Mouse (Mus musculus) hindbrain, embryonic 11.5 days (tissue): Measurements from ENCODE around the gene Fcmr. TPM values are rescaled to one million over a fixed set of nuclear protein-coding genes. Genes with fewer than 3 reads are reported as not detected.

ENCODE experiments used
- ATAC-seq: fragments of 200-750 bp; cut with Nextera tagmentation; 2 replicates; pipeline ENCODE4 v1.8.0; 2017; ENCODE audit warnings: mild to moderate bottlenecking, moderate TSS enrichment, moderate library complexity; ENCODE audit not compliant: low FRiP score
- DNase-seq: peaks from one replicate; pipeline ENCODE4 v3.0.0-alpha.2; 2015; ENCODE audit warnings: low spot score
- H3K27ac ChIP-seq: fragments of 300-500 bp; sonication (generic); 2 replicates; pipeline ENCODE4 v1.5.1; 2014; ENCODE audit warnings: mild to moderate bottlenecking, low read depth, low read length
- H3K27me3 ChIP-seq: fragments of 300-500 bp; sonication (generic); 2 replicates; pipeline ENCODE4 v1.6.1; 2014; ENCODE audit warnings: mild to moderate bottlenecking, low read length, moderate library complexity, mixed read lengths; ENCODE audit not compliant: control insufficient read depth, insufficient read depth
- H3K36me3 ChIP-seq: fragments of 300-500 bp; sonication (generic); 2 replicates; pipeline ENCODE4 v1.6.1; 2014; ENCODE audit warnings: mild to moderate bottlenecking, low read length, moderate library complexity, mixed read lengths; ENCODE audit not compliant: control insufficient read depth, insufficient read depth
- H3K4me1 ChIP-seq: fragments of 300-500 bp; sonication (generic); replicated peaks from 2 replicates; pipeline ENCODE4 v1.6.1; 2014; ENCODE audit warnings: low read length, mixed read lengths; ENCODE audit not compliant: control insufficient read depth, insufficient read depth
- H3K4me2 ChIP-seq: fragments of 300-500 bp; sonication (generic); replicated peaks from 2 replicates; pipeline ENCODE4 v1.6.1; 2014; ENCODE audit warnings: mild to moderate bottlenecking, low read depth, low read length
- H3K4me3 ChIP-seq: fragments of 300-500 bp; sonication (generic); 2 replicates; pipeline ENCODE4 v1.5.1; 2014; ENCODE audit warnings: low read depth, low read length
- H3K9ac ChIP-seq: fragments of 300-500 bp; sonication (generic); 2 replicates; pipeline ENCODE4 v1.6.1; 2014; ENCODE audit warnings: low read depth, low read length
- H3K9me3 ChIP-seq: fragments of 300-500 bp; sonication (generic); 2 replicates; pipeline ENCODE4 v1.6.1; 2016; ENCODE audit warnings: low read length; ENCODE audit not compliant: control insufficient read depth
- WGBS: fragments of 180-500 bp; shearing (Covaris S2); extraction: QIAGEN DNeasy Blood & Tissue Kit; methylation state at CpG from one replicate; pipeline ENCODE4 v1.1.7; 2014; 5-methylcytosine and 5-hydroxymethylcytosine counted together
- polyA plus RNA-seq: library from polyadenylated mRNA; unstranded; fragments of >200 nt; fragmentation: Nextera tagmentation; extraction: Ambion mirVana; gene quantifications from 2 replicates; pipeline ENCODE4 v1.2.1, GENCODE M21; 2014

Fcmr gene
- polyA plus RNA-seq, 1 experiment from 2014 or later, result not detected

GRCm38 (mm10) chr1:130911401-130912010, 46.0 kb downstream of the Fcmr start, which contains the start of gene Il20:
Gene Il20 (minus strand): TSS chr1:130911451.
- 82% methylated on average over 12 of the region's 12 CpGs for WGBS

GRCm38 (mm10) chr1:130918323-130918980, 53.0 kb downstream of the Fcmr start:
- DNase-seq (no peak), ATAC-seq (no peak)
- Histone ChIP-seq H3K9me3 (no peaks in the 10 kb centered on the region), H3K4me3 (no peak overlapping the region), H3K4me2 (no peak overlapping the region), H3K4me1 (no peaks in the 10 kb centered on the region), H3K36me3 (no peaks in the 10 kb centered on the region), H3K27me3 (no peaks in the 10 kb centered on the region), H3K27ac (no peak overlapping the region), H3K9ac (no peak overlapping the region)
- WGBS, result 22% methylated on average over 1 of the region's 1 CpGs

More at GRCm38 (mm10) chr1:130911401-130912010, 46.0 kb downstream of the Fcmr start, which contains the start of gene Il20:
- Histone ChIP-seq H3K9ac (no peak within 1 kb of the TSS), H3K9me3 (no peaks in the 10 kb centered on the region), H3K27ac (no peak within 1 kb of the TSS), H3K36me3 (no peaks in the 10 kb centered on the region), H3K4me2 (no peak within 1 kb of the TSS), H3K4me3 (no peak within 1 kb of the TSS), H3K27me3 (no peaks in the 10 kb centered on the region), H3K4me1 (no peaks in the 10 kb centered on the region)
- DNase-seq (no peak), ATAC-seq (no peak)

- no peaks in the 10 kb centered on the region for H3K27me3 ChIP-seq
- no peak overlapping the region for H3K4me3 ChIP-seq
- H3K4me2 ChIP-seq, result no peak overlapping the region
- no peak overlapping the region for H3K9ac ChIP-seq
- H3K27ac ChIP-seq, result no peak overlapping the region
- no peaks in the 10 kb centered on the region for H3K9me3 ChIP-seq
- no peak for DNase-seq
- no peaks in the 10 kb centered on the region for H3K4me1 ChIP-seq
- H3K36me3 ChIP-seq, result no peaks in the 10 kb centered on the region
- no peak for ATAC-seq
Measured at GRCm38 (mm10) chr1:130926484-130926883, 61.0 kb downstream of the Fcmr start.

Other genes starting within 250 kb of the Fcmr start
- not detected in 2 replicates for gene Zp3r, start 236.0 kb upstream of the Fcmr start, polyA plus RNA-seq
- not detected in 2 replicates for gene C4bp, start 204.0 kb upstream of the Fcmr start, polyA plus RNA-seq
- gene Gm29427, start 149.9 kb upstream of the Fcmr start, polyA plus RNA-seq, result not detected in 2 replicates
- 14.8 and 17.7 TPM in 2 replicates for gene Yod1, start 148.3 kb upstream of the Fcmr start, polyA plus RNA-seq
- gene Pfkfb2, start 136.4 kb upstream of the Fcmr start, polyA plus RNA-seq, result 9.2 and 10.1 TPM in 2 replicates
- gene AA986860, start 133.7 kb upstream of the Fcmr start, polyA plus RNA-seq, result 0.46 and 0.79 TPM in 2 replicates
- 0.14 TPM in 1 of 2 replicates, not detected in the other for gene Fcamr, start 64.8 kb upstream of the Fcmr start, polyA plus RNA-seq
- not detected in 2 replicates for gene Pigr, start 39.0 kb upstream of the Fcmr start, polyA plus RNA-seq
- not detected in 2 replicates for gene Il24, start 21.8 kb downstream of the Fcmr start, polyA plus RNA-seq
- not detected in 2 replicates for gene Il20, start 45.8 kb downstream of the Fcmr start, polyA plus RNA-seq
- not detected in 2 replicates for gene Il19, start 74.4 kb downstream of the Fcmr start, polyA plus RNA-seq
- gene Il10, start 154.2 kb downstream of the Fcmr start, polyA plus RNA-seq, result not detected in 2 replicates
- gene Mapkapk2, start 232.2 kb downstream of the Fcmr start, polyA plus RNA-seq, result 39.8 and 43.7 TPM in 2 replicates